Comparison of ENCODE assay signal across 12 mouse cellular contexts in the genomic region with DNA sequence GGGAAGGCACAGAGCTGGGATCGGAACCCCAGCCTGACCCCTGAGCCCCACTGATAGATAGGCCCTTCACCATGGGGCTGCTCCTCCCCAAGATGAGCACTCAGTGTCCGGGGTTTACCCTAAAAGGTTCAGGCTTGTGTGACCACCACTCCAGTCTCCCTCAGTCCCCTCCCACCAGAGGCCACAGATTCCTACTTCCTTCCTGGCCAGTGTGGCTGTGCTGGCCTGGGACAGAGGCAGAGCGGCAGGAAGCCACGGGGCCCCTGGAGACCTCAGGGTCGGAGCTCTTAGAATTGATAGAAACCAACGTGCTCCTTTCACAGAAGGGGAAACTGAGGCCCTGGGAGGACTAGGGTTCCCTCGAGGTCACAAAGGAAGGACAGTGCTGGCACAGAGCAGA. TPM values are rescaled to one million over a fixed set of nuclear protein-coding genes. Genes with fewer than 3 reads are reported as not detected.
DNase-seq lines count a peak whose midpoint lies in the region; ATAC-seq and TF ChIP-seq lines count a peak whose summit lies in the region.
"Had no signal": no experiment of that assay in that cellular context is flagged by ENCODE, and none has a peak within 500 bp of the region (broad histone marks: within the 10 kb centered on the region; RNA-seq: fewer than 3 reads in every experiment).

No protein-coding gene starts in this region.

- no peaks in the 10 kb centered on the region for H3K36me3 ChIP-seq in E14TG2a.4 (ENCODE audit: insufficient read depth, low read length)
- no peaks in the 10 kb centered on the region for H3K36me3 ChIP-seq in embryonic facial prominence, embryonic 13.5 days
- H3K36me3 ChIP-seq: forebrain, embryonic 15.5 days; heart, embryonic 15.5 days; neural tube, embryonic 13.5 days had no signal

- WGBS in embryonic facial prominence, embryonic 13.5 days: 27% methylated on average over 7 of the region's 7 CpGs

- 0 out of 2 replicates have a peak overlapping the region, but pooled peaks have one; percentile 7 for H3K4me3 ChIP-seq in E14TG2a.4 (replicated peaks; ENCODE audit: low read length)
- no peak overlapping the region for H3K4me3 ChIP-seq in embryonic facial prominence, embryonic 13.5 days
- H3K4me3 ChIP-seq: forebrain, embryonic 15.5 days; heart, embryonic 15.5 days; left cerebral cortex, adult 2 months; neural tube, embryonic 13.5 days had no signal

- 0 out of 2 replicates have a peak overlapping the region, but pooled peaks have one; percentile 11 for H3K9ac ChIP-seq in embryonic facial prominence, embryonic 13.5 days
- H3K9ac ChIP-seq: forebrain, embryonic 15.5 days; heart, embryonic 15.5 days; neural tube, embryonic 13.5 days had no signal

- H3K9me3 ChIP-seq in E14TG2a.4 (ENCODE audit: low read length): no peaks in the 10 kb centered on the region
- no peaks in the 10 kb centered on the region for H3K9me3 ChIP-seq in embryonic facial prominence, embryonic 13.5 days
- H3K9me3 ChIP-seq: forebrain, embryonic 15.5 days; heart, embryonic 15.5 days; neural tube, embryonic 13.5 days had no signal

- TF ChIP-seq CTCF in E14TG2a.4 (conservative IDR thresholded peaks at IDR 0.05; ENCODE audit: low read length): no peak

- peak; percentile 24 for DNase-seq in kidney, adult 18-20 months
- DNase-seq in kidney, adult 11 months: no peak
- peak; percentile 69 for DNase-seq in kidney, postnatal 10 days
- no peak for DNase-seq in layer of hippocampus, postnatal 14 days (ENCODE audit: low spot score in 2 of 2)
- no peak for DNase-seq in embryo, embryonic 9.5 days (ENCODE audit: extremely low spot score)
- DNase-seq: cerebellum, postnatal 10 days had no signal

- peaks cover 76% of the 10 kb centered on the region for H3K4me1 ChIP-seq in E14TG2a.4 (replicated peaks; ENCODE audit: low read depth, low read length)
- H3K4me1 ChIP-seq in embryonic facial prominence, embryonic 13.5 days: peaks cover 32% of the 10 kb centered on the region

- no peak overlapping the region for H3K27ac ChIP-seq in embryonic facial prominence, embryonic 13.5 days
- H3K27ac ChIP-seq: forebrain, embryonic 15.5 days; heart, embryonic 15.5 days; left cerebral cortex, adult 2 months; neural tube, embryonic 13.5 days had no signal

- peaks cover 9% of the 10 kb centered on the region; the same call in 1 of the 2 replicates for H3K27me3 ChIP-seq in E14TG2a.4 (ENCODE audit: insufficient read depth, low read length)
- no peaks in the 10 kb centered on the region for H3K27me3 ChIP-seq in embryonic facial prominence, embryonic 13.5 days
- H3K27me3 ChIP-seq: forebrain, embryonic 15.5 days; heart, embryonic 15.5 days; neural tube, embryonic 13.5 days had no signal

- no peak for ATAC-seq in embryonic facial prominence, embryonic 13.5 days (ENCODE audit: insufficient number of reproducible peaks, insufficient read depth, low FRiP score, low TSS enrichment, low read depth)
- ATAC-seq: forebrain, embryonic 15.5 days had no signal

- no peak overlapping the region for H3K4me2 ChIP-seq in embryonic facial prominence, embryonic 13.5 days
- H3K4me2 ChIP-seq: forebrain, embryonic 15.5 days; heart, embryonic 15.5 days; neural tube, embryonic 13.5 days had no signal

RNA-seq across cellular contexts. Expression of a gene that starts 3.4 kb away (rescaled TPM):
- polyA plus RNA-seq in embryonic facial prominence, embryonic 13.5 days (2015; fragmentation: Nextera tagmentation; extraction: Ambion mirVana): 11.5 and 11.6 TPM in 2 replicates
- total RNA-seq in layer of hippocampus, postnatal 14 days (2021): 10 to 100 TPM; 48.8 to 50.8 TPM

RNA-seq across cellular contexts. Expression of a gene that starts 37.9 kb away (rescaled TPM):
- 43.5 and 44.2 TPM in 2 replicates for polyA plus RNA-seq in embryonic facial prominence, embryonic 13.5 days (2015; fragmentation: Nextera tagmentation; extraction: Ambion mirVana)
- 10 to 100 TPM; 74.9 to 75.4 TPM for total RNA-seq in layer of hippocampus, postnatal 14 days (2021)

Comparison
In these comparisons a context has a peak if more than half of its experiments do, and no peak if none do; other contexts are left out.
1. DNase-seq: peak in kidney, adult 18-20 months (single experiment) and kidney, postnatal 10 days (single experiment); none in kidney, adult 11 months (single experiment), layer of hippocampus, postnatal 14 days (0 of 2) and embryo, embryonic 9.5 days (single experiment).